Mouse (Mus musculus): ENCODE results near the gene Scnn1a. TPM values are rescaled to one million over a fixed set of nuclear protein-coding genes. Genes with fewer than 3 reads are reported as not detected.

Scnn1a gene
- polyA plus RNA-seq, 1 experiment from 2014 or later = 18.5 TPM

DNA sequence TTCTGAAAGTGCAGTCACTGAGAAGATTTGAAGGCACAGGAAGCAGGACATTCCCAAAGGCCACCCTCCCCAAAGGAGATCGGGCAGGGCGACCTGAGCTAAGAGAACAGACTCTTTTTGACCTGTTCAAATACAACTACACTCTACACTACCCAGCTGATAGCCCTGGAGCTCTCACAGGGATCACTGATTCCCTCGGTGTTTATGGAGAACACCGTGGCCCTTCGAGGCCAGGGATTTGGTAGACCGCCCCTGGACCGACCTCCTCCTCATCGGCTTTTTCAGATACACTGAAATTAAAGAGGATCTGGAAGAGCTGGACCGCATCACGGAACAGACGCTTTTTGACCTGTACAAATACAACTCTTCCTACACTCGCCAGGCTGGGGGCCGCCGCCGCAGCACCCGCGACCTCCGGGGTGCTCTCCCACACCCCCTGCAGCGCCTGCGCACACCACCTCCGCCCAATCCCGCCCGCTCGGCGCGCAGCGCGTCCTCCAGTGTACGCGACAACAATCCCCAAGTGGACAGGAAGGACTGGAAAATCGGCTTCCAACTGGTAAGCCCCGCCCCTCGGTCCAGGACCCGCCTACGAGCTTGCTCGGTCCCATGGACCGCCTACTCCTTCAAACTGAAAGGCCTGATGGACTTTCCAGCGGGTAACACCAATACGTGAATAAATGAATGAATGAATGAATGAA, 10.3 kb downstream of the Scnn1a start:
- peak; percentile 95 for DNase-seq (ENCODE audit: low spot score)
- Histone ChIP-seq H3K9ac (ENCODE audit: low read length) (peak overlapping the region; percentile 66), H3K4me3 (ENCODE audit: low read depth, low read length) (peak overlapping the region; percentile 46), H3K4me1 (replicated peaks; ENCODE audit: control insufficient read depth, insufficient read depth) (no peaks in the 10 kb centered on the region), H3K27ac (replicated peaks) (peak overlapping the region; percentile 37), H3K9me3 (ENCODE audit: control insufficient read depth, low read length) (no peaks in the 10 kb centered on the region), H3K4me2 (replicated peaks; ENCODE audit: low read depth) (peak overlapping the region; percentile 71), H3K27me3 (ENCODE audit: control insufficient read depth, insufficient read depth, low read length) (no peaks in the 10 kb centered on the region), H3K36me3 (ENCODE audit: control insufficient read depth, insufficient read depth, low read length) (no peaks in the 10 kb centered on the region)
- 1% methylated on average over 39 of the region's 39 CpGs for WGBS
- TF ChIP-seq CTCF (IDR thresholded peaks at IDR 0.05; ENCODE audit: low read depth) (peak; percentile 24; the same call in 1 of the 2 replicates), EP300 (optimal IDR thresholded peaks at IDR 0.05) (peak; percentile 65)
- ATAC-seq (ENCODE audit: low FRiP score, low TSS enrichment) = peak; percentile 92

DNA sequence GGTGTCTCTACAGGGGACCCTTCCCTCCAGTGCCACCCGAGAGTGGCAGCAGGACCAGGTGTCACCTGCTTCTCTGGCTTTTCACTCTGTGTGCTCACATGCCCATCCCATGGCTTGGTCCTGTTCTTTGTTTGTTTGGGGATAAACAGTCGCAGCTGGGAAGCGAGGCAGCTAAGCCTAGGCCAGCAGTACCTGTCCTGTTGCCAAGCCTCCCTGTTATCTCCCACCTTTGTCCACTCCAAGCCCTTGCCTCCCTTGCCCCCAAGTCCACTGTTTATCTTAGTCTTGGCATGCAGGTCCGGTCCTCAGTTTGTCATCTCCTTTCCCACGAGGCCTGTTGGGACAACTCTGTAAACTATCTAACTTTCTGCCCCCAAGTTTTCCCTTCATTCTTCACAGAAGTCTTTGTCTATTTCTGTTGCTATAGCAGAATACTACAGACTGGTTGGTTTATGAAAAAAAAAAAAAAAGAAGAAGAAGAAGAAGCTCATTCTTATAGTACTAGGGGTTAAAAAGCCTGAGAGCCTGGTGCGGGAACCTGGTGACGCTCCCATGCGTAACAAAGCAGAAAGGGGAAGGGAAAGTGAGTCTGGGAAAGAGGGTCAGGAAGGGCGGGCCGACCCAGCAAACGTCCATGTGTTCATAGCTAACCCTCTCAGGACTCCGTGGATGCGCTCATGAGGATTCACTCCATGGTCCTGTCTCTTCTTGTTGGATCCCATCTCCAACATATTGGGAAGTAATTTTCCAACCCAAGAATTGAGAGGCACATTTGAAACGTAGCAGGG, 12.8 kb downstream of the Scnn1a start:
- no peak for DNase-seq (ENCODE audit: low spot score)
- H3K4me1 ChIP-seq (replicated peaks; ENCODE audit: control insufficient read depth, insufficient read depth) = no peaks in the 10 kb centered on the region
- H3K27ac ChIP-seq (replicated peaks) = no peak overlapping the region
- H3K9me3 ChIP-seq (ENCODE audit: control insufficient read depth, low read length) = no peaks in the 10 kb centered on the region
- no peaks in the 10 kb centered on the region for H3K36me3 ChIP-seq (ENCODE audit: control insufficient read depth, insufficient read depth, low read length)
- H3K4me2 ChIP-seq (replicated peaks; ENCODE audit: low read depth) = no peak overlapping the region
- ATAC-seq (ENCODE audit: low FRiP score, low TSS enrichment) = no peak
- WGBS = 58% methylated on average over 14 of the region's 14 CpGs
- no peak overlapping the region for H3K9ac ChIP-seq (ENCODE audit: low read length)
- H3K4me3 ChIP-seq (ENCODE audit: low read depth, low read length) = no peak overlapping the region
- H3K27me3 ChIP-seq (ENCODE audit: control insufficient read depth, insufficient read depth, low read length) = no peaks in the 10 kb centered on the region
- no peak for TF ChIP-seq EP300 (optimal IDR thresholded peaks at IDR 0.05)
- no peak for TF ChIP-seq CTCF (IDR thresholded peaks at IDR 0.05; ENCODE audit: low read depth)

- Histone ChIP-seq H3K9me3 (ENCODE audit: control insufficient read depth, low read length) (no peaks in the 10 kb centered on the region), H3K4me3 (ENCODE audit: low read depth, low read length) (no peak overlapping the region), H3K27ac (replicated peaks) (no peak overlapping the region), H3K9ac (ENCODE audit: low read length) (no peak overlapping the region), H3K4me1 (replicated peaks; ENCODE audit: control insufficient read depth, insufficient read depth) (no peaks in the 10 kb centered on the region), H3K27me3 (ENCODE audit: control insufficient read depth, insufficient read depth, low read length) (no peaks in the 10 kb centered on the region), H3K36me3 (ENCODE audit: control insufficient read depth, insufficient read depth, low read length) (no peaks in the 10 kb centered on the region), H3K4me2 (replicated peaks; ENCODE audit: low read depth) (no peak overlapping the region)
- WGBS = 68% methylated on average over 2 of the region's 2 CpGs
- DNase-seq (ENCODE audit: low spot score) = no peak
- ATAC-seq (ENCODE audit: low FRiP score, low TSS enrichment) = no peak
- no peak for TF ChIP-seq EP300 (optimal IDR thresholded peaks at IDR 0.05)
- TF ChIP-seq CTCF (IDR thresholded peaks at IDR 0.05; ENCODE audit: low read depth) = no peak
Measured at GRCm38 (mm10) chr6:125334356-125334755, 13.9 kb downstream of the Scnn1a start.

GRCm38 (mm10) chr6:125338791-125339660, 18.6 kb downstream of the Scnn1a start:
- H3K27me3 ChIP-seq (ENCODE audit: control insufficient read depth, insufficient read depth, low read length) = no peaks in the 10 kb centered on the region
- no peak overlapping the region for H3K4me2 ChIP-seq (replicated peaks; ENCODE audit: low read depth)
- H3K4me3 ChIP-seq (ENCODE audit: low read depth, low read length) = no peak overlapping the region
- H3K36me3 ChIP-seq (ENCODE audit: control insufficient read depth, insufficient read depth, low read length) = no peaks in the 10 kb centered on the region
- peaks cover 5% of the 10 kb centered on the region; the same call in 1 of the 2 replicates for H3K4me1 ChIP-seq (replicated peaks; ENCODE audit: control insufficient read depth, insufficient read depth)
- TF ChIP-seq EP300 (optimal IDR thresholded peaks at IDR 0.05) = no peak
- TF ChIP-seq CTCF (IDR thresholded peaks at IDR 0.05; ENCODE audit: low read depth) = no peak
- ATAC-seq (ENCODE audit: low FRiP score, low TSS enrichment) (no peak), DNase-seq (ENCODE audit: low spot score) (no peak)
- no peak overlapping the region for H3K9ac ChIP-seq (ENCODE audit: low read length)
- 69% methylated on average over 9 of the region's 9 CpGs for WGBS
- no peaks in the 10 kb centered on the region for H3K9me3 ChIP-seq (ENCODE audit: control insufficient read depth, low read length)
- peak overlapping the region; percentile 49; the same call in 1 of the 2 replicates for H3K27ac ChIP-seq (replicated peaks)

- H3K4me2 ChIP-seq (replicated peaks; ENCODE audit: low read depth) = no peak overlapping the region
- peak; percentile 6; the same call in 1 of the 2 replicates for ATAC-seq (ENCODE audit: low FRiP score, low TSS enrichment)
- DNase-seq (ENCODE audit: low spot score) = no peak
- no peak overlapping the region for H3K4me3 ChIP-seq (ENCODE audit: low read depth, low read length)
- no peak for TF ChIP-seq CTCF (IDR thresholded peaks at IDR 0.05; ENCODE audit: low read depth)
- TF ChIP-seq EP300 (optimal IDR thresholded peaks at IDR 0.05) = no peak
- 53% methylated on average over 5 of the region's 5 CpGs for WGBS
- H3K9ac ChIP-seq (ENCODE audit: low read length) = no peak overlapping the region
- peak overlapping the region; percentile 78 for H3K27ac ChIP-seq (replicated peaks)
- H3K9me3 ChIP-seq (ENCODE audit: control insufficient read depth, low read length) = no peaks in the 10 kb centered on the region
- H3K36me3 ChIP-seq (ENCODE audit: control insufficient read depth, insufficient read depth, low read length) = no peaks in the 10 kb centered on the region
- no peaks in the 10 kb centered on the region for H3K27me3 ChIP-seq (ENCODE audit: control insufficient read depth, insufficient read depth, low read length)
- H3K4me1 ChIP-seq (replicated peaks; ENCODE audit: control insufficient read depth, insufficient read depth) = peaks cover 5% of the 10 kb centered on the region; the same call in 1 of the 2 replicates
Measured at GRCm38 (mm10) chr6:125340244-125340643, 19.8 kb downstream of the Scnn1a start.
